Mouse (Mus musculus) neural tube, embryonic 13.5 days (tissue): ENCODE data around the gene Epha4. TPM values are rescaled to one million over a fixed set of nuclear protein-coding genes. Genes with fewer than 3 reads are reported as not detected.

ENCODE experiments used
- microRNA-seq: library from miRNA; unstranded; fragments of <30 nt; microRNA quantifications from one replicate; pipeline ENCODE4, GENCODE M21; 2016
- polyA plus RNA-seq: library from polyadenylated mRNA; unstranded; fragments of >200 nt; fragmentation: Nextera tagmentation; extraction: Ambion mirVana; gene quantifications from 2 replicates; pipeline ENCODE4 v1.2.1, GENCODE M21; 2015

Epha4 gene
- polyA plus RNA-seq, 1 experiment from 2014 or later: 27.0 TPM

Small RNA genes within 50 kb of the gene (microRNA-seq; reads per million reads assigned to microRNA genes)
- gene Mir6352: not detected
